ENCODE assay signal across 8 mouse cellular contexts in the genomic region with DNA sequence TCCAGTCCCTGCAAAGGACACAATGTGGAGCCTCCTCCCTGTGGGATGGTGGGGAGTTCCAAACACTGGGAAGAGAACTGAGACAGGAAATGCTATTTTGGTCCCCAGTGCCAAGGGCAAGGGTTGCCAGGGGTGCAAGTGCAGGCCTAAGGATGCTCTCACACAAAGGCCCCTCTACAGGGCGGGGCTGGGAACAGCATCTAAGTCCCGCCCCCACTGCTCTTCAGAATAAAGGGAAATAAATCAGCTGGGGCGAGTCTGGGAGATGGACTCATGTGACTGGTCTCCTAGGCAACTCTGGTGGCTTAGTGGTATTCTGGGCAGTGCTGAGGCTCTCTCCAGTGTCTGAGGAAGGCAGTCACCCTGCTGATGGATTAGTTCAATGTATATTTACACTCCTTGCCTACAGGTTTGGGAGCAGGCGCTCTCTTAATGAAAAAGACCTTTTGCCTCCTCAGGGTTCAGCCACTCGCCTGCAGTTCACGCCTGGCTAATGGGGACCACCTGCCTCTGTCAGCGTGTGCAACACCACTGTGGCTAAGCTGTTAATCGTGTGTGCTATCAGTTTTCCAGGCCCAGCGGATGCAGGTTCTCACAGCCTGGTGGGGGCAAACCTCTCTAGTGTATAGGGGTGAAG. TPM values are rescaled to one million over a fixed set of nuclear protein-coding genes. Genes with fewer than 3 reads are reported as not detected.
DNase-seq lines count a peak whose midpoint lies in the region; ATAC-seq and TF ChIP-seq lines count a peak whose summit lies in the region.

No protein-coding gene starts in this region.

- H3K4me3 ChIP-seq in spleen, adult 2 months (ENCODE audit: extremely low read depth, insufficient read depth, insufficient read length) = no peak overlapping the region
- H3K4me3 ChIP-seq in embryonic fibroblast, embryonic 13.5 days (ENCODE audit: insufficient read depth, low read length) = no peak overlapping the region
- no peak overlapping the region for H3K4me3 ChIP-seq in liver, postnatal 0 days (ENCODE audit: low read depth, low read length)
- H3K4me3 ChIP-seq in neural tube, embryonic 13.5 days = no peak overlapping the region

- TF ChIP-seq CTCF in spleen, adult 2 months (IDR thresholded peaks at IDR 0.05; ENCODE audit: extremely low read depth, insufficient read depth, insufficient read length, insufficient replicate concordance) = no peak
- TF ChIP-seq CTCF in embryonic fibroblast, embryonic 13.5 days (IDR thresholded peaks at IDR 0.05; ENCODE audit: borderline replicate concordance, insufficient read depth, low read length) = no peak
- TF ChIP-seq CTCF in liver, postnatal 0 days (IDR thresholded peaks at IDR 0.05; ENCODE audit: low read depth) = 0 out of 2 replicates have a peak, but pooled peaks have one; percentile 2

- H3K27ac ChIP-seq in spleen, adult 2 months (ENCODE audit: insufficient read depth, low read length) = peak overlapping the region; percentile 69
- peak overlapping the region; percentile 31 for H3K27ac ChIP-seq in embryonic fibroblast, embryonic 13.5 days (ENCODE audit: insufficient read depth, low read length)
- H3K27ac ChIP-seq in liver, postnatal 0 days (ENCODE audit: low read depth) = no peak overlapping the region
- peak overlapping the region; percentile 96 for H3K27ac ChIP-seq in neural tube, embryonic 13.5 days (replicated peaks)

- no peaks in the 10 kb centered on the region for H3K27me3 ChIP-seq in spleen, adult 2 months (ENCODE audit: control insufficient read depth, insufficient read depth, low read length)
- H3K27me3 ChIP-seq in liver, postnatal 0 days (ENCODE audit: insufficient read depth, low read length) = no peaks in the 10 kb centered on the region
- H3K27me3 ChIP-seq in neural tube, embryonic 13.5 days = peaks cover 39% of the 10 kb centered on the region

- WGBS in spleen, adult 2 months = 67% methylated on average over 9 of the region's 9 CpGs
- WGBS in liver, postnatal 0 days (ENCODE audit: insufficient replicate concordance) = 48% methylated on average over 9 of the region's 9 CpGs
- WGBS in neural tube, embryonic 13.5 days = 1% methylated on average over 9 of the region's 9 CpGs

- TF ChIP-seq EP300 in liver, postnatal 0 days (IDR thresholded peaks at IDR 0.05; ENCODE audit: low read depth) = no peak

- no peak overlapping the region for H3K9ac ChIP-seq in liver, postnatal 0 days (replicated peaks)
- H3K9ac ChIP-seq in neural tube, embryonic 13.5 days = peak overlapping the region; percentile 70

- H3K4me2 ChIP-seq in liver, postnatal 0 days (ENCODE audit: low read depth, low read length) = no peak overlapping the region
- peak overlapping the region; percentile 22 for H3K4me2 ChIP-seq in neural tube, embryonic 13.5 days

- H3K36me3 ChIP-seq in spleen, adult 2 months (ENCODE audit: control insufficient read depth, insufficient read depth, low read length) = peaks cover 17% of the 10 kb centered on the region
- H3K36me3 ChIP-seq in liver, postnatal 0 days (replicated peaks; ENCODE audit: insufficient read depth, low read length) = peaks cover 15% of the 10 kb centered on the region
- H3K36me3 ChIP-seq in neural tube, embryonic 13.5 days = peaks cover 42% of the 10 kb centered on the region

- H3K9me3 ChIP-seq in liver, postnatal 0 days (ENCODE audit: low read length) = no peaks in the 10 kb centered on the region
- no peaks in the 10 kb centered on the region for H3K9me3 ChIP-seq in neural tube, embryonic 13.5 days

- H3K4me1 ChIP-seq in spleen, adult 2 months (ENCODE audit: control insufficient read depth, insufficient read depth, insufficient read length) = peaks cover 26% of the 10 kb centered on the region; the same call in 1 of the 2 replicates
- H3K4me1 ChIP-seq in embryonic fibroblast, embryonic 13.5 days (ENCODE audit: control insufficient read depth, insufficient read depth, low read length) = peaks cover 26% of the 10 kb centered on the region
- H3K4me1 ChIP-seq in liver, postnatal 0 days (ENCODE audit: insufficient read depth) = peaks cover 48% of the 10 kb centered on the region
- peaks cover 74% of the 10 kb centered on the region for H3K4me1 ChIP-seq in neural tube, embryonic 13.5 days (replicated peaks)

- peak in 1 of 2 experiments; percentile 16 for DNase-seq in spleen, adult 2 months (ENCODE audit: low read depth in 1 of 2, low spot score in 2 of 2)
- no peak for DNase-seq in spleen, adult 18-20 months
- peak; percentile 67 to 68 for DNase-seq in heart, postnatal 10 days
- DNase-seq in kidney, postnatal 36 days = peak; percentile 76 to 79
- no peak for DNase-seq in liver, postnatal 0 days
- no peak for DNase-seq in thymus, postnatal 36 days

- no peak for TF ChIP-seq POLR2A in spleen, adult 2 months (IDR thresholded peaks at IDR 0.05; ENCODE audit: low read depth, low read length)
- TF ChIP-seq POLR2A in embryonic fibroblast, embryonic 13.5 days (IDR thresholded peaks at IDR 0.05; ENCODE audit: low read depth, low read length) = no peak

- intact Hi-C loops in heart, postnatal 10 days (cut with DNase I) = no loop called here

- peak; percentile 18; the same call in 1 of the 2 replicates for ATAC-seq in liver, postnatal 0 days
- peak; percentile 94 for ATAC-seq in neural tube, embryonic 13.5 days (ENCODE audit: low read depth)

RNA-seq across cellular contexts. Expression of a gene that starts 9.3 kb away (rescaled TPM):
- 62.3 and 91.0 TPM in 2 replicates for polyA plus RNA-seq in spleen, adult 2 months (2012; rRNA removed)
- 57.5 and 66.3 TPM in 2 replicates for polyA plus RNA-seq in embryonic fibroblast, embryonic 13.5 days (2011; ENCODE audit: insufficient read length, low read depth, missing spikeins)
- total RNA-seq in heart, postnatal 10 days (2021) = 10 to 100 TPM; 26.0 to 26.5 TPM
- 11.0 and 12.3 TPM in 2 replicates for polyA plus RNA-seq in liver, postnatal 0 days (2015; fragmentation: Nextera tagmentation; extraction: Ambion mirVana)
- 89.8 and 95.7 TPM in 2 replicates for polyA plus RNA-seq in neural tube, embryonic 13.5 days (2015; fragmentation: Nextera tagmentation; extraction: Ambion mirVana)

RNA-seq across cellular contexts. Expression of a gene that starts 29.3 kb away (rescaled TPM):
- 77.7 and 99.2 TPM in 2 replicates for polyA plus RNA-seq in spleen, adult 2 months (2012; rRNA removed)
- 35.8 and 40.8 TPM in 2 replicates for polyA plus RNA-seq in embryonic fibroblast, embryonic 13.5 days (2011; ENCODE audit: insufficient read length, low read depth, missing spikeins)
- 10 to 100 TPM; 18.5 to 19.8 TPM for total RNA-seq in heart, postnatal 10 days (2021)
- polyA plus RNA-seq in liver, postnatal 0 days (2015; fragmentation: Nextera tagmentation; extraction: Ambion mirVana) = 29.3 and 30.5 TPM in 2 replicates
- polyA plus RNA-seq in neural tube, embryonic 13.5 days (2015; fragmentation: Nextera tagmentation; extraction: Ambion mirVana) = 51.3 and 57.3 TPM in 2 replicates

RNA-seq across cellular contexts. Expression of a gene that starts 51.6 kb away (rescaled TPM):
- polyA plus RNA-seq in spleen, adult 2 months (2012; rRNA removed) = 0.13 TPM in 1 of 2 replicates, not detected in the other
- polyA plus RNA-seq in embryonic fibroblast, embryonic 13.5 days (2011; ENCODE audit: insufficient read length, low read depth, missing spikeins) = not detected in 2 replicates
- total RNA-seq in heart, postnatal 10 days (2021) = not detected
- not detected in 2 replicates for polyA plus RNA-seq in liver, postnatal 0 days (2015; fragmentation: Nextera tagmentation; extraction: Ambion mirVana)
- polyA plus RNA-seq in neural tube, embryonic 13.5 days (2015; fragmentation: Nextera tagmentation; extraction: Ambion mirVana) = 6.9 and 7.5 TPM in 2 replicates

Comparison
In these comparisons a context has a peak if more than half of its experiments do, and no peak if none do; other contexts are left out.
1. DNase-seq: peak in heart, postnatal 10 days (2 of 2) and kidney, postnatal 36 days (2 of 2); none in spleen, adult 18-20 months (0 of 2), liver, postnatal 0 days (single experiment) and thymus, postnatal 36 days (0 of 2).